Mouse (Mus musculus): Measurements from ENCODE around the gene Btbd35f9. TPM values are rescaled to one million over a fixed set of nuclear protein-coding genes. Genes with fewer than 3 reads are reported as not detected.

Gene Btbd35f9
- not detected for polyA plus RNA-seq (2015; fragmentation: Illumina TruSeq; extraction: RNeasy Lipid Tissue Mini Kit (QIAGEN cat#74804); ENCODE audit: insufficient read depth, low read depth, low replicate concordance)

GRCm38 (mm10) chrX:34161399-34161798 lies at the start of gene Btbd35f9:
Btbd35f9 (minus strand) TSS chrX:34161499.

Other genes with a start within 250 kb of the Btbd35f9 start
- gene Btbd35f6, start 205.0 kb downstream of the Btbd35f9 start, polyA plus RNA-seq (2015; fragmentation: Illumina TruSeq; extraction: RNeasy Lipid Tissue Mini Kit (QIAGEN cat#74804); ENCODE audit: insufficient read depth, low read depth, low replicate concordance): not detected
- not detected for gene Gm21870, start 174.7 kb downstream of the Btbd35f9 start, polyA plus RNA-seq (2015; fragmentation: Illumina TruSeq; extraction: RNeasy Lipid Tissue Mini Kit (QIAGEN cat#74804); ENCODE audit: insufficient read depth, low read depth, low replicate concordance)
- not detected for gene Spin2g, start 77.2 kb upstream of the Btbd35f9 start, polyA plus RNA-seq (2015; fragmentation: Illumina TruSeq; extraction: RNeasy Lipid Tissue Mini Kit (QIAGEN cat#74804); ENCODE audit: insufficient read depth, low read depth, low replicate concordance)

All from pancreas, adult 10 weeks (tissue).